Mouse (Mus musculus): ENCODE measurements around the gene Thoc5. TPM values are rescaled to one million over a fixed set of nuclear protein-coding genes. Genes with fewer than 3 reads are reported as not detected.

Gene Thoc5
- total RNA-seq, 1 experiment: 47.5 TPM

GRCm38 (mm10) chr11:4949256-4950044, 54.3 kb downstream of the Thoc5 start:
- no peak overlapping the region for H3K27ac ChIP-seq (ENCODE audit: insufficient read depth, low read depth, low read length, poor library complexity, severe bottlenecking)
- H3K4me1 ChIP-seq (ENCODE audit: control insufficient read depth in 2 of 2, insufficient read depth in 2 of 2, low read length in 2 of 2, poor library complexity in 1 of 2): peaks cover 0 to 6% of the 10 kb centered on the region in 2 experiments; a peak in 3 of 4 replicates
- no peaks in the 10 kb centered on the region for H3K9me3 ChIP-seq (ENCODE audit: control insufficient read depth, insufficient read depth, low read depth, low read length)
- DNase-seq (ENCODE audit: low read depth, low spot score): peak; percentile 64
- H3K4me3 ChIP-seq (ENCODE audit: insufficient read depth in 1 of 2, low read depth in 1 of 2, low read length in 2 of 2, poor library complexity in 1 of 2, severe bottlenecking in 1 of 2): no peak overlapping the region
- H3K9ac ChIP-seq (ENCODE audit: insufficient read depth, low read depth, low read length, poor library complexity, severe bottlenecking): no peak overlapping the region
- in situ Hi-C loops (cut with MboI; ENCODE audit: low sequenced_read_pairs in 2 of 2, unreplicated experiment in 2 of 2): no loop called here
- peaks cover 5% of the 10 kb centered on the region for H3K36me3 ChIP-seq (ENCODE audit: control insufficient read depth, insufficient read depth, low read length, poor library complexity, severe bottlenecking)
- TF ChIP-seq MAFK (IDR thresholded peaks at IDR 0.05; ENCODE audit: insufficient read depth, low read depth, low read length) (no peak), HCFC1 (IDR thresholded peaks at IDR 0.05; ENCODE audit: borderline replicate concordance, insufficient read depth, low read length) (peak; percentile 55; the same call in 1 of the 2 replicates)

GRCm38 (mm10) chr11:4953401-4953800, 58.3 kb downstream of the Thoc5 start:
- no peak overlapping the region for H3K4me3 ChIP-seq (ENCODE audit: insufficient read depth in 1 of 2, low read depth in 1 of 2, low read length in 2 of 2, poor library complexity in 1 of 2, severe bottlenecking in 1 of 2)
- DNase-seq (ENCODE audit: low read depth, low spot score): no peak
- in situ Hi-C loops (cut with MboI; ENCODE audit: low sequenced_read_pairs in 2 of 2, unreplicated experiment in 2 of 2): no loop called here
- no peaks in the 10 kb centered on the region for H3K9me3 ChIP-seq (ENCODE audit: control insufficient read depth, insufficient read depth, low read depth, low read length)
- peaks cover 0 to 6% of the 10 kb centered on the region in 2 experiments; a peak in 3 of 4 replicates for H3K4me1 ChIP-seq (ENCODE audit: control insufficient read depth in 2 of 2, insufficient read depth in 2 of 2, low read length in 2 of 2, poor library complexity in 1 of 2)
- no peak overlapping the region for H3K27ac ChIP-seq (ENCODE audit: insufficient read depth, low read depth, low read length, poor library complexity, severe bottlenecking)
- no peak overlapping the region for H3K9ac ChIP-seq (ENCODE audit: insufficient read depth, low read depth, low read length, poor library complexity, severe bottlenecking)
- no peaks in the 10 kb centered on the region for H3K36me3 ChIP-seq (ENCODE audit: control insufficient read depth, insufficient read depth, low read length, poor library complexity, severe bottlenecking)
- TF ChIP-seq MAFK (IDR thresholded peaks at IDR 0.05; ENCODE audit: insufficient read depth, low read depth, low read length) (no peak), ZC3H11A (IDR thresholded peaks at IDR 0.05; ENCODE audit: borderline replicate concordance, low read depth, low read length) (no peak), CHD2 (IDR thresholded peaks at IDR 0.05; ENCODE audit: low read depth, low read length) (no peak), HCFC1 (IDR thresholded peaks at IDR 0.05; ENCODE audit: borderline replicate concordance, insufficient read depth, low read length) (no peak), ZNF384 (IDR thresholded peaks at IDR 0.05; ENCODE audit: low read depth, low read length) (no peak)

- peak; percentile 56 for DNase-seq (ENCODE audit: low read depth, low spot score)
- peaks cover 0 to 6% of the 10 kb centered on the region in 2 experiments; a peak in 3 of 4 replicates for H3K4me1 ChIP-seq (ENCODE audit: control insufficient read depth in 2 of 2, insufficient read depth in 2 of 2, low read length in 2 of 2, poor library complexity in 1 of 2)
- H3K9me3 ChIP-seq (ENCODE audit: control insufficient read depth, insufficient read depth, low read depth, low read length): no peaks in the 10 kb centered on the region
- peak overlapping the region in 1 of 2 experiments; percentile 41; a peak in 1 of 4 replicates for H3K4me3 ChIP-seq (ENCODE audit: insufficient read depth in 1 of 2, low read depth in 1 of 2, low read length in 2 of 2, poor library complexity in 1 of 2, severe bottlenecking in 1 of 2)
- in situ Hi-C loops (cut with MboI; ENCODE audit: low sequenced_read_pairs in 2 of 2, unreplicated experiment in 2 of 2): no loop called here
- no peak for TF ChIP-seq HCFC1 (IDR thresholded peaks at IDR 0.05; ENCODE audit: borderline replicate concordance, insufficient read depth, low read length)
- no peak for TF ChIP-seq ZC3H11A (IDR thresholded peaks at IDR 0.05; ENCODE audit: borderline replicate concordance, low read depth, low read length)
- TF ChIP-seq CHD2 (IDR thresholded peaks at IDR 0.05; ENCODE audit: low read depth, low read length): no peak
- TF ChIP-seq MAFK (IDR thresholded peaks at IDR 0.05; ENCODE audit: insufficient read depth, low read depth, low read length): no peak
- TF ChIP-seq ZNF384 (IDR thresholded peaks at IDR 0.05; ENCODE audit: low read depth, low read length): no peak
- no peaks in the 10 kb centered on the region for H3K36me3 ChIP-seq (ENCODE audit: control insufficient read depth, insufficient read depth, low read length, poor library complexity, severe bottlenecking)
- H3K9ac ChIP-seq (ENCODE audit: insufficient read depth, low read depth, low read length, poor library complexity, severe bottlenecking): no peak overlapping the region
- H3K27ac ChIP-seq (ENCODE audit: insufficient read depth, low read depth, low read length, poor library complexity, severe bottlenecking): no peak overlapping the region
Measured at GRCm38 (mm10) chr11:4953918-4954317, 58.8 kb downstream of the Thoc5 start.

- no peak overlapping the region for H3K27ac ChIP-seq (ENCODE audit: insufficient read depth, low read depth, low read length, poor library complexity, severe bottlenecking)
- in situ Hi-C loops (cut with MboI; ENCODE audit: low sequenced_read_pairs in 2 of 2, unreplicated experiment in 2 of 2): no loop called here
- DNase-seq (ENCODE audit: low read depth, low spot score): no peak
- H3K36me3 ChIP-seq (ENCODE audit: control insufficient read depth, insufficient read depth, low read length, poor library complexity, severe bottlenecking): no peaks in the 10 kb centered on the region
- H3K9ac ChIP-seq (ENCODE audit: insufficient read depth, low read depth, low read length, poor library complexity, severe bottlenecking): no peak overlapping the region
- TF ChIP-seq MAFK (IDR thresholded peaks at IDR 0.05; ENCODE audit: insufficient read depth, low read depth, low read length) (no peak), ZC3H11A (IDR thresholded peaks at IDR 0.05; ENCODE audit: borderline replicate concordance, low read depth, low read length) (no peak), CHD2 (IDR thresholded peaks at IDR 0.05; ENCODE audit: low read depth, low read length) (no peak), ZNF384 (IDR thresholded peaks at IDR 0.05; ENCODE audit: low read depth, low read length) (no peak), HCFC1 (IDR thresholded peaks at IDR 0.05; ENCODE audit: borderline replicate concordance, insufficient read depth, low read length) (no peak)
- no peaks in the 10 kb centered on the region for H3K9me3 ChIP-seq (ENCODE audit: control insufficient read depth, insufficient read depth, low read depth, low read length)
- no peak overlapping the region for H3K4me3 ChIP-seq (ENCODE audit: insufficient read depth in 1 of 2, low read depth in 1 of 2, low read length in 2 of 2, poor library complexity in 1 of 2, severe bottlenecking in 1 of 2)
- peaks cover 0 to 3% of the 10 kb centered on the region in 2 experiments; a peak in 1 of 4 replicates for H3K4me1 ChIP-seq (ENCODE audit: control insufficient read depth in 2 of 2, insufficient read depth in 2 of 2, low read length in 2 of 2, poor library complexity in 1 of 2)
Measured at GRCm38 (mm10) chr11:4963099-4963808, 68.1 kb downstream of the Thoc5 start.

All from ES-E14 (cell line).